Mouse (Mus musculus) midbrain, embryonic 11.5 days (tissue): ENCODE data around the gene Ndufa5. TPM values are rescaled to one million over a fixed set of nuclear protein-coding genes. Genes with fewer than 3 reads are reported as not detected.

Source experiments
- ATAC-seq: fragments of 200-750 bp; cut with Nextera tagmentation; 2 replicates; pipeline ENCODE4 v1.8.0; 2017; ENCODE audit warnings: moderate TSS enrichment, moderate library complexity; ENCODE audit not compliant: low FRiP score
- DNase-seq: peaks from one replicate; pipeline ENCODE4 v3.0.0; 2015; ENCODE audit warnings: low spot score; ENCODE audit errors: missing footprints
- H3K27ac ChIP-seq: fragments of 300-500 bp; sonication (generic); 2 replicates; pipeline ENCODE4 v1.5.1; 2014; ENCODE audit warnings: low read depth, low read length
- H3K27me3 ChIP-seq: fragments of 300-500 bp; sonication (generic); 2 replicates; pipeline ENCODE4 v1.6.1; 2014; ENCODE audit warnings: mild to moderate bottlenecking, low read length, moderate library complexity, mixed read lengths; ENCODE audit not compliant: control insufficient read depth, insufficient read depth
- H3K36me3 ChIP-seq: fragments of 300-500 bp; sonication (generic); 2 replicates; pipeline ENCODE4 v1.6.1; 2014; ENCODE audit warnings: mild to moderate bottlenecking, low read length, moderate library complexity, mixed read lengths; ENCODE audit not compliant: control insufficient read depth, insufficient read depth
- H3K4me1 ChIP-seq: fragments of 300-500 bp; sonication (generic); 2 replicates; pipeline ENCODE4 v1.6.1; 2014; ENCODE audit warnings: low read length; ENCODE audit not compliant: control insufficient read depth, insufficient read depth
- H3K4me2 ChIP-seq: fragments of 300-500 bp; sonication (generic); 2 replicates; pipeline ENCODE4 v1.6.1; 2014; ENCODE audit warnings: mild to moderate bottlenecking, moderate library complexity
- H3K4me3 ChIP-seq: fragments of 300-500 bp; sonication (generic); 2 replicates; pipeline ENCODE4 v1.5.1; 2014; ENCODE audit warnings: low read depth, low read length
- H3K9ac ChIP-seq: fragments of 300-500 bp; sonication (generic); 2 replicates; pipeline ENCODE4 v1.6.1; 2014; ENCODE audit warnings: low read length
- H3K9me3 ChIP-seq: fragments of 300-500 bp; sonication (generic); 2 replicates; pipeline ENCODE4 v1.6.1; 2016; ENCODE audit warnings: low read length; ENCODE audit not compliant: control insufficient read depth
- WGBS: fragments of 180-500 bp; shearing (Covaris S2); extraction: QIAGEN DNeasy Blood & Tissue Kit; methylation state at CpG from one replicate; pipeline ENCODE4 v1.1.7; 2014; 5-methylcytosine and 5-hydroxymethylcytosine counted together
- polyA plus RNA-seq: library from polyadenylated mRNA; unstranded; fragments of >200 nt; fragmentation: Nextera tagmentation; extraction: Ambion mirVana; gene quantifications from 2 replicates; pipeline ENCODE4 v1.2.1, GENCODE M21; 2014

Gene Ndufa5
- polyA plus RNA-seq, 1 experiment from 2014 or later = 258 TPM

- no peak overlapping the region for H3K4me3 ChIP-seq
- no peak overlapping the region for H3K4me2 ChIP-seq
- no peaks in the 10 kb centered on the region for H3K9me3 ChIP-seq
- H3K27me3 ChIP-seq = no peaks in the 10 kb centered on the region
- H3K4me1 ChIP-seq = peaks cover 3% of the 10 kb centered on the region; the same call in 1 of the 2 replicates
- ATAC-seq = no peak
- 83% methylated on average over 3 of the region's 3 CpGs for WGBS
- no peak for DNase-seq
- no peaks in the 10 kb centered on the region for H3K36me3 ChIP-seq
- H3K9ac ChIP-seq = no peak overlapping the region
- H3K27ac ChIP-seq = no peak overlapping the region
Observed at GRCm38 (mm10) chr6:24532804-24533203, 5.0 kb upstream of the Ndufa5 start.

GRCm38 (mm10) chr6:24530711-24531420 is 3.1 kb upstream of the Ndufa5 start:
- no peak overlapping the region for H3K9ac ChIP-seq
- H3K27me3 ChIP-seq = no peaks in the 10 kb centered on the region
- WGBS = 69% methylated on average over 11 of the region's 11 CpGs
- no peaks in the 10 kb centered on the region for H3K9me3 ChIP-seq
- no peak overlapping the region for H3K27ac ChIP-seq
- ATAC-seq (no peak), DNase-seq (no peak)
- no peaks in the 10 kb centered on the region for H3K36me3 ChIP-seq
- peak overlapping the region; percentile 2; the same call in 1 of the 2 replicates for H3K4me2 ChIP-seq
- H3K4me1 ChIP-seq = peaks cover 7% of the 10 kb centered on the region
- no peak overlapping the region for H3K4me3 ChIP-seq

- Histone ChIP-seq H3K4me3 (no peak overlapping the region), H3K27ac (no peak overlapping the region)
- 30% methylated on average over 4 of the region's 4 CpGs for WGBS
Observed at GRCm38 (mm10) chr6:24530166-24530565, 2.4 kb upstream of the Ndufa5 start.

GRCm38 (mm10) chr6:24528064-24528243 is 141 bp upstream of the Ndufa5 start, which contains the start of gene Asb15:
Gene Asb15 (plus strand): TSS chr6:24528144.
- no peak within 1 kb of the TSS for H3K27ac ChIP-seq
- ATAC-seq (no peak), DNase-seq (no peak)
- peak within 1 kb of the TSS; percentile 69 for H3K4me2 ChIP-seq
- peaks cover 7% of the 10 kb centered on the region for H3K4me1 ChIP-seq
- no peaks in the 10 kb centered on the region for H3K9me3 ChIP-seq
- H3K36me3 ChIP-seq = no peaks in the 10 kb centered on the region
- no peaks in the 10 kb centered on the region for H3K27me3 ChIP-seq
- H3K4me3 ChIP-seq = peak within 1 kb of the TSS; percentile 83
- whole genome bisulfite sequencing = 53% methylated on average over 2 of the region's 2 CpGs
- H3K9ac ChIP-seq = peak within 1 kb of the TSS; percentile 77

More at GRCm38 (mm10) chr6:24530166-24530565, 2.4 kb upstream of the Ndufa5 start:
- peaks cover 7% of the 10 kb centered on the region for H3K4me1 ChIP-seq
- H3K9ac ChIP-seq = no peak overlapping the region
- ATAC-seq = peak; percentile 8; the same call in 1 of the 2 replicates
- H3K4me2 ChIP-seq = peak overlapping the region; percentile 2; the same call in 1 of the 2 replicates
- H3K9me3 ChIP-seq = no peaks in the 10 kb centered on the region
- H3K36me3 ChIP-seq = no peaks in the 10 kb centered on the region
- peak; percentile 93 for DNase-seq
- no peaks in the 10 kb centered on the region for H3K27me3 ChIP-seq

GRCm38 (mm10) chr6:24525705-24526104 is 2.1 kb downstream of the Ndufa5 start:
- H3K4me2 ChIP-seq = no peak overlapping the region
- H3K27me3 ChIP-seq = no peaks in the 10 kb centered on the region
- DNase-seq = no peak
- no peaks in the 10 kb centered on the region for H3K9me3 ChIP-seq
- no peaks in the 10 kb centered on the region for H3K36me3 ChIP-seq
- no peak for ATAC-seq
- no peak overlapping the region for H3K4me3 ChIP-seq
- WGBS = 85% methylated on average over 3 of the region's 3 CpGs
- H3K27ac ChIP-seq = no peak overlapping the region
- H3K4me1 ChIP-seq = peaks cover 7% of the 10 kb centered on the region
- no peak overlapping the region for H3K9ac ChIP-seq

GRCm38 (mm10) chr6:24516197-24516596 is 11.6 kb downstream of the Ndufa5 start:
- 40% methylated on average over 2 of the region's 2 CpGs for WGBS
- no peak overlapping the region for H3K27ac ChIP-seq
- H3K4me1 ChIP-seq = peaks cover 7% of the 10 kb centered on the region
- H3K27me3 ChIP-seq = no peaks in the 10 kb centered on the region
- H3K36me3 ChIP-seq = no peaks in the 10 kb centered on the region
- no peak overlapping the region for H3K4me3 ChIP-seq
- H3K9me3 ChIP-seq = no peaks in the 10 kb centered on the region
- H3K4me2 ChIP-seq = no peak overlapping the region
- DNase-seq = no peak
- peak; percentile 57; the same call in 1 of the 2 replicates for ATAC-seq
- no peak overlapping the region for H3K9ac ChIP-seq

- peak; percentile 86 for ATAC-seq
- Histone ChIP-seq H3K4me3 (no peak within 1 kb of the TSS), H3K27me3 (no peaks in the 10 kb centered on the region), H3K9me3 (no peaks in the 10 kb centered on the region), H3K36me3 (no peaks in the 10 kb centered on the region), H3K4me1 (peaks cover 7% of the 10 kb centered on the region), H3K9ac (peak within 1 kb of the TSS; percentile 16; the same call in 1 of the 2 replicates), H3K27ac (no peak within 1 kb of the TSS), H3K4me2 (peak within 1 kb of the TSS; percentile 21; the same call in 1 of the 2 replicates)
- WGBS = 24% methylated on average over 13 of the region's 13 CpGs
- peak; percentile 90 for DNase-seq
Observed at GRCm38 (mm10) chr6:24514552-24515284, 13.1 kb downstream of the Ndufa5 start, which contains the start of gene Iqub. Gene Iqub (minus strand): TSS chr6:24515067.

- no peak for ATAC-seq
- H3K9me3 ChIP-seq = no peaks in the 10 kb centered on the region
- 84% methylated on average over 2 of the region's 2 CpGs for WGBS
- H3K27me3 ChIP-seq = no peaks in the 10 kb centered on the region
- no peak overlapping the region for H3K27ac ChIP-seq
- no peak overlapping the region for H3K9ac ChIP-seq
- no peak overlapping the region for H3K4me2 ChIP-seq
- no peaks in the 10 kb centered on the region for H3K4me1 ChIP-seq
- no peaks in the 10 kb centered on the region for H3K36me3 ChIP-seq
- H3K4me3 ChIP-seq = no peak overlapping the region
- DNase-seq = no peak
Observed at GRCm38 (mm10) chr6:24504141-24504540, 23.7 kb downstream of the Ndufa5 start.

GRCm38 (mm10) chr6:24490341-24490740 is 37.5 kb downstream of the Ndufa5 start:
- no peak overlapping the region for H3K9ac ChIP-seq
- H3K4me1 ChIP-seq = no peaks in the 10 kb centered on the region
- H3K9me3 ChIP-seq = no peaks in the 10 kb centered on the region
- no peak overlapping the region for H3K4me3 ChIP-seq
- no peak for ATAC-seq
- no peaks in the 10 kb centered on the region for H3K36me3 ChIP-seq
- WGBS = 17% methylated on average over 1 of the region's 1 CpGs
- DNase-seq = no peak
- H3K27me3 ChIP-seq = no peaks in the 10 kb centered on the region
- H3K27ac ChIP-seq = no peak overlapping the region
- H3K4me2 ChIP-seq = no peak overlapping the region
